Mouse (Mus musculus) cerebellum, adult 2 months (tissue): ENCODE data around the gene Fabp3.

Experiments used
- CTCF ChIP-seq: fragments of 200-500 bp; IDR thresholded peaks from 2 replicates; pipeline ENCODE4 v1.5.1; 2011; ENCODE audit warnings: low read depth, mild to moderate bottlenecking, control low read depth, low read length, moderate library complexity, borderline replicate concordance; ENCODE audit not compliant: insufficient read depth
- POLR2A ChIP-seq: fragments of 200-500 bp; IDR thresholded peaks from 2 replicates; pipeline ENCODE4 v1.6.1; 2011; ENCODE audit warnings: low read length, control low read depth, borderline replicate concordance; ENCODE audit not compliant: insufficient read depth

- TF ChIP-seq POLR2A (no peak), CTCF (no peak)
These were observed 19.0 kb downstream of the Fabp3 start for GRCm38 (mm10) chr4:130327366-130327765.
